Mouse (Mus musculus): Measurements from ENCODE around the gene Eepd1. TPM values are rescaled to one million over a fixed set of nuclear protein-coding genes. Genes with fewer than 3 reads are reported as not detected.

Eepd1 gene
- total and polyA plus RNA-seq, 3 experiments, result 0.85 to 1.6 TPM; not detected in 1

DNA sequence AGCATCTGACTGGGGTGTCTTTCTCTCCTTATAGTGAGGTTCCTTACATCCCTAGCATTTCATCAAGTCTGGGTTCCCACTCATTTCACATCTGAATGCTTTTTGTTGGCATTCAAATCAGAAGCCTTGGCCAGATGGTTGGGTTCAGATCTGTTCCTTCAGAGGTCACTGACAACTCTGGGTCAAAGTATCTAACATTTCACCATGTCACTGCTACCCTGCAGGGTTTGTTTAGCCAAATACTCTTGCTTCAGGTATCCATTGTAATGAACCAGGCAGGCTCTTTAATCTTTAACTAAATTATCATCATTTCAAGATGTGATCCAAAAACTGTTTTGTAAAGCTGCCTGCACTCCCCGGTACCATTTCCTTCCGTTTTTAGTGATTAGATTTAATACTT is 671 bp upstream of the Eepd1 start:
- no peak overlapping the region for H3K27ac ChIP-seq (ENCODE audit: control insufficient read depth, low read depth, low read length)
- no peak overlapping the region for H3K9ac ChIP-seq (ENCODE audit: control insufficient read depth, low read depth, low read length, poor library complexity, severe bottlenecking)
- peak overlapping the region; percentile 26 to 65; a peak in 3 of 4 replicates for H3K4me3 ChIP-seq (ENCODE audit: control insufficient read depth in 1 of 2, insufficient read depth in 1 of 2, low read depth in 2 of 2, low read length in 2 of 2)
- no peaks in the 10 kb centered on the region for H3K9me3 ChIP-seq (replicated peaks; ENCODE audit: insufficient read depth, low read length)
- peaks cover 0 to 9% of the 10 kb centered on the region in 2 experiments; a peak in 3 of 4 replicates for H3K4me1 ChIP-seq (ENCODE audit: control insufficient read depth in 1 of 2, insufficient read depth in 2 of 2, low read length in 2 of 2)
- DNase-seq (ENCODE audit: low read depth, low spot score), result no peak
- TF ChIP-seq ZC3H11A (IDR thresholded peaks at IDR 0.05; ENCODE audit: low read depth, low read length), result no peak
- no peak for TF ChIP-seq KAT2A (conservative IDR thresholded peaks at IDR 0.05; ENCODE audit: low read depth, low read length)
- no peak for TF ChIP-seq CHD2 (IDR thresholded peaks at IDR 0.05; ENCODE audit: low read length)
- no peak for TF ChIP-seq TCF12 (IDR thresholded peaks at IDR 0.05; ENCODE audit: low read depth, low read length)
- no peak for TF ChIP-seq USF2 (IDR thresholded peaks at IDR 0.05; ENCODE audit: borderline replicate concordance in 1 of 2, insufficient read depth in 1 of 2, low read depth in 1 of 2, low read length in 2 of 2)
- no peak for TF ChIP-seq ZMIZ1 (IDR thresholded peaks at IDR 0.05; ENCODE audit: low read depth, low read length)
- no peak for TF ChIP-seq ZKSCAN1 (IDR thresholded peaks at IDR 0.05; ENCODE audit: low read depth, low read length)
- TF ChIP-seq HCFC1 (IDR thresholded peaks at IDR 0.05; ENCODE audit: low read depth, low read length), result no peak
- no peak for TF ChIP-seq UBTF (IDR thresholded peaks at IDR 0.05; ENCODE audit: borderline replicate concordance, insufficient read depth, low read depth, low read length)
- no peak for TF ChIP-seq NRF1 (IDR thresholded peaks at IDR 0.05; ENCODE audit: insufficient read depth, low read depth, low read length, poor library complexity, severe bottlenecking)
- no peak for TF ChIP-seq EP300 (IDR thresholded peaks at IDR 0.05; ENCODE audit: low read depth in 1 of 2, low read length in 2 of 2)
- TF ChIP-seq RCOR1 (IDR thresholded peaks at IDR 0.05; ENCODE audit: low read depth, low read length), result no peak
- no peaks in the 10 kb centered on the region; a peak in 1 of 4 replicates for H3K36me3 ChIP-seq (ENCODE audit: control insufficient read depth in 1 of 2, insufficient read depth in 2 of 2, low read length in 2 of 2)
- H3K27me3 ChIP-seq (ENCODE audit: control insufficient read depth in 1 of 2, insufficient read depth in 2 of 2, low read length in 2 of 2), result no peaks in the 10 kb centered on the region
- H3K79me2 ChIP-seq (ENCODE audit: control insufficient read depth, insufficient read depth, low read length, poor library complexity), result no peaks in the 10 kb centered on the region

DNA sequence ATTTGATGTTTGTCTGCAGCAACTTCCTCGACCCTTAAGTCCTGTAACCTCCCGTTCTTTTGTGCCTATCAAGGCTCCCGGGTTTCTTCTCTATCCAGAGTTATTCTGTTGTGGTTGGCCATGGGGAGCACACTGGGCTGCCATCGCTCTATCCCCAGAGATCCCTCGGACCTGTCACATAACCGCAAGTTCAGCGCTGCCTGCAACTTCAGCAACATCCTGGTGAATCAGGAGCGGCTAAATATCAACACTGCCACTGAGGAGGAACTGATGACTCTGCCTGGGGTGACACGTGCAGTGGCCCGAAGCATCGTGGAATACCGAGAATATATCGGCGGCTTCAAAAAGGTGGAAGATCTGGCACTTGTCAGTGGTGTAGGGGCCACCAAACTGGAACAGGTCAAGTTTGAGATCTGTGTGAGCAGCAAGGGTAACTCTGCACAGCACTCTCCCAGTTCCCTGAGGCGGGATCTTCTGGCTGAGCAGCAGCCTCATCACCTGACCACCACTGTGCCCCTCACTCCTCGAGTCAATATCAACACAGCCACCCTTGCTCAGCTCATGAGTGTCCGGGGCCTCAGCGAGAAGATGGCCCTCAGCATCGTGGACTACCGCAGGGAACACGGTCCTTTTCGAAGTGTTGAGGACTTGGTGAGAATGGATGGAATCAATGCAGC is 1.1 kb downstream of the Eepd1 start:
- Histone ChIP-seq H3K27ac (ENCODE audit: control insufficient read depth, low read depth, low read length) (no peak overlapping the region), H3K4me1 (ENCODE audit: control insufficient read depth in 1 of 2, insufficient read depth in 2 of 2, low read length in 2 of 2) (peaks cover 0 to 9% of the 10 kb centered on the region in 2 experiments; a peak in 3 of 4 replicates), H3K9ac (ENCODE audit: control insufficient read depth, low read depth, low read length, poor library complexity, severe bottlenecking) (no peak overlapping the region), H3K36me3 (ENCODE audit: control insufficient read depth in 1 of 2, insufficient read depth in 2 of 2, low read length in 2 of 2) (no peaks in the 10 kb centered on the region; a peak in 1 of 4 replicates), H3K79me2 (ENCODE audit: control insufficient read depth, insufficient read depth, low read length, poor library complexity) (no peaks in the 10 kb centered on the region), H3K4me3 (ENCODE audit: control insufficient read depth in 1 of 2, insufficient read depth in 1 of 2, low read depth in 2 of 2, low read length in 2 of 2) (peak overlapping the region in 1 of 2 experiments; percentile 91; a peak in 1 of 4 replicates), H3K27me3 (ENCODE audit: control insufficient read depth in 1 of 2, insufficient read depth in 2 of 2, low read length in 2 of 2) (no peaks in the 10 kb centered on the region), H3K9me3 (replicated peaks; ENCODE audit: insufficient read depth, low read length) (no peaks in the 10 kb centered on the region)
- TF ChIP-seq CHD1 (IDR thresholded peaks at IDR 0.05; ENCODE audit: low read depth, low read length), result no peak
- DNase-seq (ENCODE audit: low read depth, low spot score), result peak; percentile 19
